Mouse (Mus musculus): ENCODE measurements around the gene Wbp1.
"Not testable (repeated sequence)": the region's sequence is repeated elsewhere in the genome, so short reads cannot be mapped to it uniquely, and the experiment has no call there.

Wbp1 gene

GRCm38 (mm10) chr6:83120930-83121862, at the start of gene Wbp1:
TSS of gene Wbp1 (minus strand) at chr6:83121559.
- peak; percentile 86 for DNase-seq (ENCODE audit: low spot score)

GRCm38 (mm10) chr6:83171063-83171462, 49.7 kb upstream of the Wbp1 start:
- DNase-seq (ENCODE audit: low spot score): no peak

- no peak for DNase-seq (ENCODE audit: low spot score)
Observed at GRCm38 (mm10) chr6:83169872-83170271, 48.5 kb upstream of the Wbp1 start.

- no peak for DNase-seq (ENCODE audit: low spot score)
Observed at GRCm38 (mm10) chr6:83166243-83166630, 44.9 kb upstream of the Wbp1 start.

- peak; percentile 93 for DNase-seq (ENCODE audit: low spot score)
Observed at GRCm38 (mm10) chr6:83165607-83166242, 44.4 kb upstream of the Wbp1 start, which contains the start of gene Dctn1. TSS of gene Dctn1 (plus strand) at chr6:83165920.

GRCm38 (mm10) chr6:83165026-83165606, 43.8 kb upstream of the Wbp1 start:
- DNase-seq (ENCODE audit: low spot score): no peak

- peak; percentile 37 for DNase-seq (ENCODE audit: low spot score)
Observed at GRCm38 (mm10) chr6:83162701-83163100, 41.3 kb upstream of the Wbp1 start.

- DNase-seq (ENCODE audit: low spot score): peak; percentile 21
Observed at GRCm38 (mm10) chr6:83161921-83162641, 40.7 kb upstream of the Wbp1 start.

- no peak for DNase-seq (ENCODE audit: low spot score)
Observed at GRCm38 (mm10) chr6:83161442-83161841, 40.1 kb upstream of the Wbp1 start.

- not testable (repeated sequence) for DNase-seq (ENCODE audit: low spot score)
Observed at GRCm38 (mm10) chr6:83159456-83159855, 38.1 kb upstream of the Wbp1 start.

GRCm38 (mm10) chr6:83156259-83156684, 34.9 kb upstream of the Wbp1 start, which contains the start of the genes Wdr54 and 1700003E16Rik:
TSS of gene Wdr54 (minus strand) at chr6:83156397.
TSS of gene 1700003E16Rik (plus strand) at chr6:83156404.
- DNase-seq (ENCODE audit: low spot score): no peak

- DNase-seq (ENCODE audit: low spot score): no peak
Observed at GRCm38 (mm10) chr6:83155552-83156238, 34.3 kb upstream of the Wbp1 start.

GRCm38 (mm10) chr6:83153485-83153884, 32.1 kb upstream of the Wbp1 start:
- no peak for DNase-seq (ENCODE audit: low spot score)

- no peak for DNase-seq (ENCODE audit: low spot score)
Observed at GRCm38 (mm10) chr6:83153038-83153437, 31.7 kb upstream of the Wbp1 start.

GRCm38 (mm10) chr6:83151721-83152120, 30.4 kb upstream of the Wbp1 start:
- DNase-seq (ENCODE audit: low spot score): no peak

- DNase-seq (ENCODE audit: low spot score): no peak
Observed at GRCm38 (mm10) chr6:83147280-83147679, 25.9 kb upstream of the Wbp1 start.

GRCm38 (mm10) chr6:83145805-83146204, 24.4 kb upstream of the Wbp1 start:
- no peak for DNase-seq (ENCODE audit: low spot score)

GRCm38 (mm10) chr6:83145209-83145608, 23.9 kb upstream of the Wbp1 start:
- DNase-seq (ENCODE audit: low spot score): no peak

GRCm38 (mm10) chr6:83142886-83143285, 21.5 kb upstream of the Wbp1 start:
- DNase-seq (ENCODE audit: low spot score): no peak

GRCm38 (mm10) chr6:83142211-83142731, 20.9 kb upstream of the Wbp1 start:
- no peak for DNase-seq (ENCODE audit: low spot score)

- no peak for DNase-seq (ENCODE audit: low spot score)
Observed at GRCm38 (mm10) chr6:83141636-83142035, 20.3 kb upstream of the Wbp1 start.
